Mouse (Mus musculus): ENCODE results near the gene Sfxn3. TPM values are rescaled to one million over a fixed set of nuclear protein-coding genes. Genes with fewer than 3 reads are reported as not detected.

Gene Sfxn3
- polyA plus RNA-seq, 1 experiment from 2014 or later: 17.7 TPM

DNA sequence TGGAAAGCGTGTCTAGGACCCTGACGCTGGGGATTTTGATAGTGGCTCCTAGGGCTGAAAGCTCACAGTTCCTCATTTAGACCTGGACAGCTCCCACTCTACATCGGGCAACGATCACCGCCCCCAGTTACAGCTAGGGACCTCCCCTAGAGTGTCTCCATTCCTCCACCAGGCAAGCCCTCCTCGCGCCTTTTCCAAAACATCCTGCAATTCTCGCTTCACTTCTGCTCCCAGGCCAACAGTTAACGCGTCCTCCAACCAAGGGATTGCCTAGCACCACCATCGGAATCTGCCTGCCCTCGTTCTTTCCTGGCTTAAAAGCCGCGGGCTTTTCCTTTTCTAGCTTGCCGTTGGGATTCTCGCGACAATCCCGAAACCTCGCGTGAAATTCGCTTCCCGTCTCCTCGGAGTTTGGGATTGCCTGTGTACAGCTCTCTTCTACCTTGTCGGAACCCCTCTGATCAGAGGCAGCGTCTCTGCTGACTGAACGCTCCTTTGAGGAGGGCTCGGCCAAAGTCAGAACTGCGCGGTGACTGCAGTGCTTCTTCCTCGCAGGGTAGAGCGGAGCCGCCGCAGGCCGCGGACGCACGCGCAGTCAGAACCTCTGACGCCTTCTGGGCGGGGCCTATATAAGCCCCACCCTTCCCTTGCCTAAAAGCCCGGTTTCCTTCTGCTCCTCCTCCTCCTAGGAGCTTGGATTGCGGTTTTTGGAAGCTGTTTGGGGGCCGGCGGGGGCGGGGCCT lies 27.4 kb downstream of the Sfxn3 start, which contains the start of gene Kazald1:
Gene Kazald1 (plus strand): TSS at position 662 of the 743 bp plus-strand sequence.
- WGBS: under 1% methylated on average over 45 of the region's 45 CpGs

DNA sequence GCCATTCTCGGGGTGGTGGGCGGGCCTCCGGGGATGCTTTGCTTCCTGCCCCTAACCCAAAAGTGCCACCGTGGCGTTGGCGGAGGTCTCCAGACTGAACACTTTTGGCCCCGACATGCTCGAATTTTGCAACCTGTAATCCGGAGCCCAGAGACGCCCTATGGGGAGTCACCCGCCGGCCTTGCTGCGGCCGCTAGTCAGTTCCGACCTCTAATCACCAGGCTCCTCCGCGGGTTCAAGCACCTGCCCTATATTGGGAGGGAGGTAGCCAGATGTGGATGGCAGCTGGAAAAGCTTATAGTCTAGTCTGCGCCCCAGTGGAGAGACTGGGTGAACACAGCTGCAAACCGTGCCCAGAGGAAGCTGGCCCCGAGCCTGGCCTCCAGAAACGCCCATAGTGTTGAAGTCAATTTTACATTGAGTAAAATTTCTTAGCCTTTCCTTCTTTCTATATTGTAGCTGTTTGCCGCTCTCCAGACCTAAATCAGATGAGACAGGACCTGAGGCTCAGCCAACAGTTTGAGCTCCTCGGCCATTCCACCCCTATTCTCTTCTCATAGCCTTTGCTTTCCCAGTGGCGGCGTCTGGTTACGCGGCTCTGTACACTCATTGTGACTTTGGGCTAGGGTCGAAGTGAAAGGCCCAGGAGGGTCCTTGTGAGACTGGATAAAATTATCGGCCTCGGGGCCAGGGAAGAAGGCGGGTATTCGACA lies 28.2 kb downstream of the Sfxn3 start:
- Histone ChIP-seq H3K9ac (ENCODE audit: low read length) (0 out of 2 replicates have a peak overlapping the region, but pooled peaks have one; percentile 17), H3K4me1 (ENCODE audit: control insufficient read depth, insufficient read depth, low read length) (peaks cover 26% of the 10 kb centered on the region), H3K4me2 (peak overlapping the region; percentile 70), H3K27ac (ENCODE audit: low read depth, low read length) (no peak overlapping the region), H3K4me3 (ENCODE audit: low read depth, low read length) (peak overlapping the region; percentile 54), H3K27me3 (ENCODE audit: control insufficient read depth, insufficient read depth, low read length) (peaks cover 52% of the 10 kb centered on the region), H3K36me3 (ENCODE audit: control insufficient read depth, insufficient read depth, low read length) (no peaks in the 10 kb centered on the region), H3K9me3 (ENCODE audit: control insufficient read depth, low read length) (no peaks in the 10 kb centered on the region)
- DNase-seq (ENCODE audit: low spot score, missing footprints) (peak; percentile 93), ATAC-seq (ENCODE audit: low FRiP score) (peak; percentile 56)
- under 1% methylated on average over 32 of the region's 32 CpGs for WGBS

More for the DNA sequence above, 27.4 kb downstream of the Sfxn3 start, which contains the start of gene Kazald1:
- no peaks in the 10 kb centered on the region for H3K9me3 ChIP-seq (ENCODE audit: control insufficient read depth, low read length)
- peak within 1 kb of the TSS; percentile 15; the same call in 1 of the 2 replicates for H3K27ac ChIP-seq (ENCODE audit: low read depth, low read length)
- no peaks in the 10 kb centered on the region for H3K36me3 ChIP-seq (ENCODE audit: control insufficient read depth, insufficient read depth, low read length)
- peaks cover 19% of the 10 kb centered on the region for H3K4me1 ChIP-seq (ENCODE audit: control insufficient read depth, insufficient read depth, low read length)
- peak within 1 kb of the TSS; percentile 77 for H3K9ac ChIP-seq (ENCODE audit: low read length)
- ATAC-seq (ENCODE audit: low FRiP score): peak; percentile 91
- H3K4me2 ChIP-seq: peak within 1 kb of the TSS; percentile 70
- DNase-seq (ENCODE audit: low spot score, missing footprints): peak; percentile 100
- H3K4me3 ChIP-seq (ENCODE audit: low read depth, low read length): peak within 1 kb of the TSS; percentile 54
- H3K27me3 ChIP-seq (ENCODE audit: control insufficient read depth, insufficient read depth, low read length): peaks cover 45% of the 10 kb centered on the region

DNA sequence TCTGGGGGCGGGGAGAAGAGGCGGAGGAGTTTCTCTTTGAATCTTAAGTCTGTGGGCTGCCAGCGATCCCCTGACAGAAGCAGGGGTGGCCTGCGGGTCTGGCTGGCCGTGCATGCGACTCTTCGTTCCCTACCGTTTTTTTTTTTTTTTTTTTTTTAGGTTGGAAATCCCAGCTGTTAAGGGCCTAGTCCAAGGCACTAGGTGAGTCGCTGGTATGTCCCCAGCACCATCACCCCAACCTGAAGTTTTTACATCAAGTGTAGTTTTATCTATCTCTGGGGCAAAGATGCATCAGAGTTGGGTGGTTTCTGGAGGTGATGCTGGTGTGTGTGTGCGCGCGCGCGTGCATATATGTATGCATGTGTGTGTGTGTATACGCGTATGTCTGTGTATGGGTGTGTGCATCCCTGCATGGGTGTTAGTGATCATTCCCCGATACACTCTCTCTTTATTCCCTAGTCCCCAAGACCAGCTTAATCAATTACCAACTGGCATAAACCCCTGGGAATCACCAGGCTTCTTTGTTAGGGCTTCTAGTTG lies 28.8 kb downstream of the Sfxn3 start:
- peak overlapping the region; percentile 70 for H3K4me2 ChIP-seq
- WGBS: 7% methylated on average over 17 of the region's 17 CpGs
- no peak for ATAC-seq (ENCODE audit: low FRiP score)
- H3K9me3 ChIP-seq (ENCODE audit: control insufficient read depth, low read length): no peaks in the 10 kb centered on the region
- no peaks in the 10 kb centered on the region for H3K36me3 ChIP-seq (ENCODE audit: control insufficient read depth, insufficient read depth, low read length)
- H3K4me3 ChIP-seq (ENCODE audit: low read depth, low read length): no peak overlapping the region
- no peak for DNase-seq (ENCODE audit: low spot score, missing footprints)
- no peak overlapping the region for H3K27ac ChIP-seq (ENCODE audit: low read depth, low read length)
- H3K27me3 ChIP-seq (ENCODE audit: control insufficient read depth, insufficient read depth, low read length): peaks cover 58% of the 10 kb centered on the region
- peaks cover 31% of the 10 kb centered on the region for H3K4me1 ChIP-seq (ENCODE audit: control insufficient read depth, insufficient read depth, low read length)
- H3K9ac ChIP-seq (ENCODE audit: low read length): no peak overlapping the region

DNA sequence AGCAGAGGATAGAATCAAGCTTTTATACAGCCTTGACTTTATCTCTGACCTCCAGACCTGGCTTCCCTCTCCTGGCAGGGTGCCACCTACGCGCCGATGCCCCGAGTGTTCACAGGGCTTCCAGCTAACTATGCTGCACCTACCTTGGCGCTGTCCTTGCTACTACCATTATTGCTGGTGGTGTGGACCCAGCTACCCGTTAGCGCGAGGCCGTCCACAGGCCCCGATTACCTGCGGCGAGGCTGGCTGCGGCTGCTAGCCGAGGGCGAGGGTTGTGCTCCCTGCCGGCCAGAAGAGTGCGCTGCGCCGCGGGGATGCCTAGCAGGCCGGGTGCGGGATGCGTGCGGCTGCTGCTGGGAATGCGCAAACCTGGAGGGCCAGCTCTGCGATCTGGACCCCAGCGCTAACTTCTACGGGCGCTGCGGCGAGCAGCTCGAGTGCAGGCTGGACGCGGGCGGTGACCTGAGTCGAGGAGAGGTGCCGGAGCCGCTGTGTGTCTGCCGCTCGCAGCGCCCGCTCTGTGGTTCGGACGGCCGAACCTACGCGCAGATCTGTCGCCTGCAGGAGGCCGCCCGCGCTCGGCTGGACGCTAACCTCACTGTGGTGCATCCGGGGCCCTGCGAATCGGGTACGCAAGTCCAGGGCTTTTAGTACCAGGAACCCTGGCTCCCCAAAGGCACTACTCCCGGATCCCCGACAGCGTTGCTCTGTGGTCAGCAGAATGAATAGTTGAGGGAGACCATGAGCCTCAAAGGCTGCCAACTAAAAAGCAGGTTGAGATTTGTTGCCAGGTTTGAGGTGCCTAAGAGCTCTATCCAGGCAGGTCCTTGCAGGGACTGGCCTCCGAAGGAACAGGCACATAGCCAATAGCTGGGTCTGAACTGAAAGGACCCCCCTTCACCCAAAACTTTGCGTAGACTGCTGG lies 29.5 kb downstream of the Sfxn3 start:
- H3K27ac ChIP-seq (ENCODE audit: low read depth, low read length): no peak overlapping the region
- WGBS: under 1% methylated on average over 62 of the region's 62 CpGs

DNA sequence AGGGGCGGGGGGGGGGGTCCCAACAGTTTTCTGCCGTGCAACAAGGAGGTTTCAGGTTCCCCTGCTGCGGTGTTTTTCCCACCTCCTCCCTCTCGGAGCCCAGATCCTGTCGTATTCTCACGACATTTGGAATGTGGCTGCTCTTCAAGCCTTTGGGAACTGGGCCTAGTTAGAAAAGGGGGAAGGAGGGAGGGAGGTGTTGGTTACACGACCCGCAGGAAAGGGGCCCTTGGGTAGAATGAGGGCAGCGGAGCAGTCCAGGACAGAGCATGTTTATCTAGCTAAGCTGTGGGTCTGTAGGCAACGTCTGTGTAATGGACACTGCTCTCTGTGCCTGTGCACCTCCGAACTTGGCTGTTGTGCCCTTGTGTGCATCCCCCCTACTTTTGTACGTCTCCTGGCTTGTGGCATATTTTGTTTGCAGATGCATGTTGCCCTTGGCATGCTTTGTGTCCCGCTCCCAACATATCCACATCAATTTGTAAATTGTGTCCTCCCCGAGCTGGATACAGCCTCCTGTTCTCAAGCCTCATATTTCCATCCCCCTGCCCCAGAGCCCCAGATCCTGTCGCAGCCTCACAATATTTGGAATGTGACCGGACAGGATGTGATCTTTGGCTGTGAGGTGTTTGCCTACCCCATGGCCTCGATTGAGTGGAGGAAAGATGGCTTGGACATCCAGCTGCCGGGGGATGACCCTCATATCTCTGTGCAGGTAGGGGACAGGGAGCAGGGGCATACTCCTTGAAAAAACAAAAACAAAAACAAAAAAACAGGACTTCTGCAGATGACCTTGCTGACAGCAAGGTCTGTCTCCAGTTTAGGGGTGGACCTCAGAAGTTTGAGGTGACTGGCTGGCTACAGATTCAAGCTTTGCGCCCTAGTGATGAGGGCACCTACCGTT lies 30.7 kb downstream of the Sfxn3 start:
- Histone ChIP-seq H3K4me1 (ENCODE audit: control insufficient read depth, insufficient read depth, low read length) (peaks cover 31% of the 10 kb centered on the region), H3K4me3 (ENCODE audit: low read depth, low read length) (no peak overlapping the region), H3K36me3 (ENCODE audit: control insufficient read depth, insufficient read depth, low read length) (no peaks in the 10 kb centered on the region), H3K27me3 (ENCODE audit: control insufficient read depth, insufficient read depth, low read length) (peaks cover 60% of the 10 kb centered on the region), H3K4me2 (no peak overlapping the region), H3K9ac (ENCODE audit: low read length) (no peak overlapping the region), H3K27ac (ENCODE audit: low read depth, low read length) (no peak overlapping the region), H3K9me3 (ENCODE audit: control insufficient read depth, low read length) (no peaks in the 10 kb centered on the region)
- no peak for ATAC-seq (ENCODE audit: low FRiP score)
- 4% methylated on average over 20 of the region's 20 CpGs for WGBS
- peak; percentile 88 for DNase-seq (ENCODE audit: low spot score, missing footprints)

More for the DNA sequence above, 29.5 kb downstream of the Sfxn3 start:
- Histone ChIP-seq H3K4me2 (peak overlapping the region; percentile 47), H3K27me3 (ENCODE audit: control insufficient read depth, insufficient read depth, low read length) (peaks cover 60% of the 10 kb centered on the region), H3K4me3 (ENCODE audit: low read depth, low read length) (peak overlapping the region; percentile 23), H3K36me3 (ENCODE audit: control insufficient read depth, insufficient read depth, low read length) (no peaks in the 10 kb centered on the region), H3K9me3 (ENCODE audit: control insufficient read depth, low read length) (no peaks in the 10 kb centered on the region), H3K9ac (ENCODE audit: low read length) (no peak overlapping the region), H3K4me1 (ENCODE audit: control insufficient read depth, insufficient read depth, low read length) (peaks cover 31% of the 10 kb centered on the region)
- no peak for ATAC-seq (ENCODE audit: low FRiP score)
- DNase-seq (ENCODE audit: low spot score, missing footprints): peak; percentile 95

DNA sequence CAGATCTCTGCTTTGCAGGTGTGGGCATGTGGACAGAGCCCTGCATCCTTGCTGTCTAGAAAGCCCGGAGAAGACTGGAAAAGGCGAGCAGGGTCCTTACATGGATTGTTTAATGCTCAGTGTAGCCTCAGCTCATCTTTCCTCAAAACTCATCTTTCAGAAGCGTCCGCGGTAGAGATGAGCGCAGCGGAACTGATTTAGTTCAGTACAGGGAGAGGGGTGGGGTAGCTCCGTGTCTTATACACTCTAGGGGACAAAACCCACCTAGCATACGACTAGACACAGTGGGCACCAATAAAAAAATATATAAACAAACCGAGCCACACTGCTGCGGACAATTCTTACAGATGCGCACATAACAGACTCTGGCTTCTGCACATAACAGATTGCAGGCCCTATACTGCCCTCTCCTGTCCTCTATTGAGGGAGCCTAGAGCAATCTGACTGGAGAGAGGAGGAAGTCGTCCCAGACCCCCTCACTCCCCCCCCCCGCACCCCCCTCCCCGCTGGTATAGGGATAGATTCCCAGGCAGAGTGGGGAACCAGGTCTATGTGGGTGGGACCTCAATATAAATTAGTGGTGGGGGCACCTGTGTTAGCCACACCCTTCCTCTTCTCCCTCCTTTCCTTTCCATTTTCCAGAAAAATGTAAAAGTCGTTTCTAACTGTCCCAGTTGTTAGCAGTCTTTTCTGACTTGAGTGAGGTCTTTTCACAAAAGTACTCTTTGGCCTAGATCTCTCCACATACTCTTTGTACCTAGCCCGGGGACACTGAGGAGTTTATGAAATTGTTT lies 31.9 kb downstream of the Sfxn3 start:
- ATAC-seq (ENCODE audit: low FRiP score): no peak
- Histone ChIP-seq H3K4me2 (peak overlapping the region; percentile 27), H3K4me3 (ENCODE audit: low read depth, low read length) (peak overlapping the region; percentile 23; the same call in 1 of the 2 replicates), H3K9me3 (ENCODE audit: control insufficient read depth, low read length) (no peaks in the 10 kb centered on the region), H3K36me3 (ENCODE audit: control insufficient read depth, insufficient read depth, low read length) (no peaks in the 10 kb centered on the region), H3K4me1 (ENCODE audit: control insufficient read depth, insufficient read depth, low read length) (peaks cover 31% of the 10 kb centered on the region), H3K27me3 (ENCODE audit: control insufficient read depth, insufficient read depth, low read length) (peaks cover 62% of the 10 kb centered on the region), H3K9ac (ENCODE audit: low read length) (no peak overlapping the region), H3K27ac (ENCODE audit: low read depth, low read length) (no peak overlapping the region)
- peak; percentile 89 for DNase-seq (ENCODE audit: low spot score, missing footprints)
- 7% methylated on average over 16 of the region's 17 CpGs for WGBS

DNA sequence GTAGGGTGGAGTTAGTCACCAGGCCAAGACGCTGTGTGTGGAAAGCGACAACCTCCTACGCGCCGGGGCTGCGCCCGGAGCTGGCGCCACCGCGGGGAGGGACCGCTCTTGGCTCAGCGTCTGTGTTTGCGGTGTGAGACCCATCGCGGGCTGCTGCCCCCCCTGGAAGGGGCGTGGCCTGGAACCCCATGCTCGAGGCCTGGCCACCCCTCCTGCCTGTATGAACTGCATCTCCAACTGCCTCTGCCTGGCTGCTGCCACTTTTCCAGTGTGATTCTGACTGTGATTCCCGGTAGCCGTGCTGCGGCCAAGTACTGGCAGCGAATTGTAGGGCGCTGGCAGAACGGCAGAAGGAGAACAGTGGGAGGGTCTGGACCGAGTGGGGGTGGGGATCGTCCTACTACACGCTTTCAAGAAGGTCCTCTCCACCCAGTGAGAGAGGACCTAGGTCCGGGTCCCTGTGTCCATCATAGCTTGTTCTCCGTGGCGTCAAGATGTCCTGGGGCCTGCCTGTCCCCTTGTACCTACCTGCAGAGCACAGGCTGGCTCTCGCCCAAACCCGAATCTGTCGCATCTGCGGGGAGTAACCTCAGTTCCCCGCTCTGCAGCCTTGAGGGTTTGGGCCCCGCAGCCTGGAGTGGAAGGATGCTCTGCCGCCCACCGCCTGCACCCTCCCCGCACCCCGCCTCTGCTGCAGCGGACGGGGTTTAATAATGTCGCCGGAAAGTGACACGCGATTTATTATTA lies 32.6 kb downstream of the Sfxn3 start:
- Histone ChIP-seq H3K9me3 (ENCODE audit: control insufficient read depth, low read length) (no peaks in the 10 kb centered on the region), H3K4me1 (ENCODE audit: control insufficient read depth, insufficient read depth, low read length) (peaks cover 31% of the 10 kb centered on the region), H3K27ac (ENCODE audit: low read depth, low read length) (no peak overlapping the region), H3K36me3 (ENCODE audit: control insufficient read depth, insufficient read depth, low read length) (no peaks in the 10 kb centered on the region), H3K4me2 (peak overlapping the region; percentile 27), H3K9ac (ENCODE audit: low read length) (no peak overlapping the region), H3K4me3 (ENCODE audit: low read depth, low read length) (peak overlapping the region; percentile 23), H3K27me3 (ENCODE audit: control insufficient read depth, insufficient read depth, low read length) (peaks cover 62% of the 10 kb centered on the region)
- ATAC-seq (ENCODE audit: low FRiP score): no peak
- DNase-seq (ENCODE audit: low spot score, missing footprints): peak; percentile 93
- WGBS: under 1% methylated on average over 45 of the region's 45 CpGs
